Mouse (Mus musculus) ES-Bruce4 (cell line): ENCODE data around the gene Nfkbie.

ENCODE experiments used
- CTCF ChIP-seq: IDR thresholded peaks from one replicate; pipeline ENCODE4 v1.8.1; 2011; ENCODE audit warnings: low read depth, low read length
- POLR2A ChIP-seq: IDR thresholded peaks from one replicate; pipeline ENCODE4 v1.8.1; 2011; ENCODE audit warnings: low read length; ENCODE audit not compliant: insufficient read depth

DNA sequence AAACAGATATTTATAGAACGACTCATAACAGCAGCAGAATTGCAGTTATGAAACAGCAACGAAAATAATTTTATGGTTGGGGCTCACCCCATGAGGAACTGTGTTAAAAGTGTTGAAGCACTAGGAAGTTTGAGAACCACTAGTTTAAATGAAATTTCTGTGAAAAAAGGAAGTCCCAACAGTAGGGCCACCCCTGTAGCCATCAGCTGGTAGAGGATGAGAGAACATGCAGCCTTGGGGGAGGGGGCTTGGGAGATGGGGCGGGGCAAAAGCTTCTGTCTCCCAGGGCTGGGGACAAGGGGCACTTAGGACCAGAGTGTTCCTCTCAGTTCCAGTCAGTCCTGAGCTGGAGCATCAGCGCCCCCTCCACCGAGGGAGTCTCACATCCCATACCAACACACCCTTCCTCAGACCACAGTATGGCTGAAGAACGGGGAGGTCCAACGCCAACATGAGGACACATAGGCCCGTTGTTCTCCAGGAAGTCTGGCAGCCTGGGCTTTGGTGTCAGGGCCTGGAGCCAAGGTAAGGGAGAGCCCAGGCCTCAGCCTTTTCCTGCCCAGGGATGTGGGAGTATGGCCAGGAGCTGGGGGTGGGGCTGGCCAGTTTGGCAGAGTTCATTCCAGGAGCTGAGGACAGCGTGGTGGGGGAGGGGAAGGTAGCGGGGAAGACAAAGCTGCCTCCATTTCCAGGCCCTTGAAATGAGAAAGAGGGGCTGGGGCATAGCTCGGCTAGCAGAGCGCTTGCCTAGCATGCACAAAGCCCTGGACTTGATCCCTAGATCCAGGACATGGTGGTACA, 28.8 kb downstream of the Nfkbie start:
- TF ChIP-seq POLR2A (no peak), CTCF (no peak)
